Mouse (Mus musculus): Measurements from ENCODE around the gene Gm21882. TPM values are rescaled to one million over a fixed set of nuclear protein-coding genes. Genes with fewer than 3 reads are reported as not detected.
"Not testable (repeated sequence)": the region's sequence is repeated elsewhere in the genome, so short reads cannot be mapped to it uniquely, and the experiment has no call there.

The Gm21882 gene
- not detected in 2 replicates for polyA plus RNA-seq (2015; fragmentation: Nextera tagmentation; extraction: Ambion mirVana)

DNA sequence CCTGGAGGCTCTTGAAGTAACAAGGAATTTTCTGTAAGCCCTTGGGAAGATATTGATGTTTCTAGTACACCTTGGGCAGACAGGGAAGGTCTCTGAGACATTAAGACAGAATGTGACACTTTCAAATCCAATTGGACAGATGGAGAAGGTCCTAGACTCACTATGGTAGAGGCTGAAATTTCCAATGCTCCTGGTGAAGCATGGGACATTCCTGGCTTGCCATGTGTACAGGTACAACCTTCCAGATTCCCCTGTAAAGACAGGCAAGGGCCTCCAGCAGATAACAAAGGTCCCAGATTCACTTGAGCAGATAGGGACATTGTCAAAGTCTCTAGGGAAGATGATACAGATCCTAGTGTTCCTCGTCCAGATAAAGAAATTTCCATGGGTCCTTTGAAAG is at the start of gene Gm21882:
Gene Gm21882, minus strand, starts transcription at position 101 of the 400 bp plus-strand sequence.
- H3K9ac ChIP-seq; H3K4me3 ChIP-seq; H3K9me3 ChIP-seq (replicated peaks); H3K36me3 ChIP-seq; H3K4me1 ChIP-seq (replicated peaks); H3K27ac ChIP-seq; ATAC-seq (replicated peaks; ENCODE audit: insufficient number of reproducible peaks, insufficient read depth, low FRiP score, low read depth); H3K27me3 ChIP-seq; H3K4me2 ChIP-seq: not testable (repeated sequence)
- 54% methylated on average over 1 of the region's 1 CpGs for WGBS

Other genes with a start within 250 kb of the Gm21882 start
- not detected in 2 replicates for gene Gm21865, start 64.6 kb downstream of the Gm21882 start, polyA plus RNA-seq (2015; fragmentation: Nextera tagmentation; extraction: Ambion mirVana)